ENCODE assay signal across 8 mouse cellular contexts in genomic region chr9:107769445-107770000, GRCm38 (mm10). TPM values are rescaled to one million over a fixed set of nuclear protein-coding genes. Genes with fewer than 3 reads are reported as not detected.
A peak's percentile ranks its signal among the peaks of the same experiment; 100 is the strongest.
DNase-seq lines count a peak whose midpoint lies in the region; ATAC-seq and TF ChIP-seq lines count a peak whose summit lies in the region.

No protein-coding gene starts in this region.

- in situ Hi-C loops in ES-E14 (cut with MboI; ENCODE audit: low sequenced_read_pairs in 2 of 2, unreplicated experiment in 2 of 2), result loop anchor here in 1 of 2 experiments (25.0 kb wide), 1 partner anchor 907 kb away; no protein-coding TSS in a partner anchor

- DNase-seq in heart, adult 8-10 months (ENCODE audit: low spot score), result no peak
- no peak for DNase-seq in ES-E14 (ENCODE audit: low read depth, low spot score)
- no peak for DNase-seq in spleen, postnatal 10 days (ENCODE audit: low spot score in 2 of 2)
- no peak for DNase-seq in thymus, postnatal 4 days

- no peak for ATAC-seq in heart, embryonic 11.5 days (replicated peaks; ENCODE audit: insufficient number of reproducible peaks, low FRiP score, low TSS enrichment)
- no peak for ATAC-seq in forebrain, embryonic 16.5 days
- no peak for ATAC-seq in megakaryocyte-erythroid progenitor cell, adult 5-6 weeks (replicated peaks; ENCODE audit: low FRiP score, low TSS enrichment, poor library complexity, severe bottlenecking)

- WGBS in heart, embryonic 11.5 days (ENCODE audit: insufficient replicate concordance), result 46% methylated on average over 4 of the region's 4 CpGs
- WGBS in forebrain, embryonic 16.5 days, result 7% methylated on average over 4 of the region's 4 CpGs
- WGBS in macrophage (ENCODE audit: missing documents), result 2% methylated on average over 4 of the region's 4 CpGs

- H3K4me2 ChIP-seq in heart, embryonic 11.5 days, result peak overlapping the region; percentile 71
- H3K4me2 ChIP-seq in forebrain, embryonic 16.5 days (ENCODE audit: low read length), result peak overlapping the region; percentile 75

- peak overlapping the region; percentile 99 for H3K9ac ChIP-seq in heart, embryonic 11.5 days (ENCODE audit: low read depth, low read length)
- H3K9ac ChIP-seq in ES-E14 (ENCODE audit: insufficient read depth, low read depth, low read length, poor library complexity, severe bottlenecking), result no peak overlapping the region
- peak overlapping the region; percentile 99 for H3K9ac ChIP-seq in forebrain, embryonic 16.5 days (replicated peaks; ENCODE audit: low read depth, low read length)

- no peak overlapping the region for H3K27ac ChIP-seq in heart, embryonic 11.5 days (ENCODE audit: low read depth, low read length)
- H3K27ac ChIP-seq in ES-E14 (ENCODE audit: insufficient read depth, low read depth, low read length, poor library complexity, severe bottlenecking) (no peak overlapping the region), macrophage (peak overlapping the region; percentile 96)
- H3K27ac ChIP-seq in forebrain, embryonic 16.5 days (ENCODE audit: low read length), result 0 out of 2 replicates have a peak overlapping the region, but pooled peaks have one; percentile 12

- H3K79me2 ChIP-seq in macrophage (ENCODE audit: inconsistent target), result peaks cover 63% of the 10 kb centered on the region

- H3K36me3 ChIP-seq in heart, embryonic 11.5 days (ENCODE audit: control insufficient read depth, insufficient read depth, low read length), result peaks cover 39% of the 10 kb centered on the region
- H3K36me3 ChIP-seq in ES-E14 (ENCODE audit: control insufficient read depth, insufficient read depth, low read length, poor library complexity, severe bottlenecking), result peaks cover 24% of the 10 kb centered on the region
- H3K36me3 ChIP-seq in forebrain, embryonic 16.5 days (ENCODE audit: control insufficient read depth, insufficient read depth), result peaks cover 40% of the 10 kb centered on the region
- H3K36me3 ChIP-seq in macrophage (ENCODE audit: inconsistent target), result peaks cover 55% of the 10 kb centered on the region

- no peaks in the 10 kb centered on the region for H3K9me3 ChIP-seq in heart, embryonic 11.5 days (replicated peaks; ENCODE audit: control insufficient read depth, low read length)
- no peaks in the 10 kb centered on the region for H3K9me3 ChIP-seq in ES-E14 (ENCODE audit: control insufficient read depth, insufficient read depth, low read depth, low read length)
- H3K9me3 ChIP-seq in forebrain, embryonic 16.5 days (ENCODE audit: control insufficient read depth, low read length), result no peaks in the 10 kb centered on the region

- H3K4me1 ChIP-seq in heart, embryonic 11.5 days (ENCODE audit: control insufficient read depth, insufficient read depth, low read length), result peaks cover 10% of the 10 kb centered on the region; the same call in 1 of the 2 replicates
- peaks cover 0 to 2% of the 10 kb centered on the region in 2 experiments; a peak in 3 of 4 replicates for H3K4me1 ChIP-seq in ES-E14 (ENCODE audit: control insufficient read depth in 2 of 2, insufficient read depth in 2 of 2, low read length in 2 of 2, poor library complexity in 1 of 2)
- peaks cover 18% of the 10 kb centered on the region for H3K4me1 ChIP-seq in forebrain, embryonic 16.5 days (replicated peaks; ENCODE audit: control insufficient read depth, insufficient read depth, low read length)

- H3K27me3 ChIP-seq in heart, embryonic 11.5 days (ENCODE audit: control insufficient read depth, insufficient read depth, low read length), result no peaks in the 10 kb centered on the region
- H3K27me3 ChIP-seq in forebrain, embryonic 16.5 days (replicated peaks; ENCODE audit: control insufficient read depth, insufficient read depth, low read length), result no peaks in the 10 kb centered on the region

- H3K4me3 ChIP-seq in heart, embryonic 11.5 days (ENCODE audit: low read depth, low read length), result peak overlapping the region; percentile 85
- H3K4me3 ChIP-seq in ES-E14 (ENCODE audit: insufficient read depth in 1 of 2, low read depth in 1 of 2, low read length in 2 of 2, poor library complexity in 1 of 2, severe bottlenecking in 1 of 2), result peak overlapping the region; percentile 84 to 93; a peak in 3 of 4 replicates
- peak overlapping the region; percentile 100 for H3K4me3 ChIP-seq in forebrain, embryonic 16.5 days (replicated peaks; ENCODE audit: low read length)
- H3K4me3 ChIP-seq in macrophage (ENCODE audit: inconsistent target), result peak overlapping the region; percentile 87

TF ChIP-seq in ES-E14, 5 proteins besides CTCF, POLR2A, EP300 and RAD21:
- TF ChIP-seq ZNF384 (IDR thresholded peaks at IDR 0.05; ENCODE audit: low read depth, low read length), result no peak
- no peak for TF ChIP-seq CHD2 (IDR thresholded peaks at IDR 0.05; ENCODE audit: low read depth, low read length)
- no peak for TF ChIP-seq MAFK (IDR thresholded peaks at IDR 0.05; ENCODE audit: insufficient read depth, low read depth, low read length)
- TF ChIP-seq ZC3H11A (IDR thresholded peaks at IDR 0.05; ENCODE audit: borderline replicate concordance, low read depth, low read length), result no peak
- no peak for TF ChIP-seq HCFC1 (IDR thresholded peaks at IDR 0.05; ENCODE audit: borderline replicate concordance, insufficient read depth, low read length)

RNA-seq across cellular contexts. Expression of gene Rbm5, which starts 1.3 kb away (rescaled TPM):
- polyA plus RNA-seq in heart, embryonic 11.5 days (2014; fragmentation: Nextera tagmentation; extraction: Ambion mirVana), result 113 and 135 TPM in 2 replicates
- total RNA-seq in heart, adult 8-10 months (2022), result 10 to 100 TPM; 34.0 to 45.4 (median 39.7) TPM
- total RNA-seq in ES-E14 (2012; rRNA removed), result 97.7 and 116 TPM in 2 replicates
- 294 and 303 TPM in 2 replicates for polyA plus RNA-seq in forebrain, embryonic 16.5 days (2015; fragmentation: Nextera tagmentation; extraction: Ambion mirVana)
- total RNA-seq in macrophage (2018; cell fraction: chromatin; rRNA removed), result 100 to 1,000 TPM; 444 to 782 (median 601) TPM
- 10 to 100 TPM; 37.5 to 67.0 (median 48.9) TPM for total RNA-seq in macrophage (2018; cell fraction: cytosol; rRNA removed)
- 100 to 1,000 TPM; 209 to 450 (median 311) TPM for total RNA-seq in macrophage (2018; cell fraction: nucleus; rRNA removed)
- 48.8 to 74.7 TPM (median 61.8 TPM) in 3 replicates for polyA plus RNA-seq in macrophage (2018)
- 172 and 186 TPM in 2 replicates for total RNA-seq in megakaryocyte-erythroid progenitor cell, adult 5-6 weeks (2014; fragmentation: Nextera tagmentation)
- 236 and 244 TPM in 2 replicates for total RNA-seq in megakaryocyte-erythroid progenitor cell, adult 5-6 weeks (2017)

RNA-seq across cellular contexts. Expression of gene Sema3f, which starts 59.2 kb away (rescaled TPM):
- 4.6 and 5.8 TPM in 2 replicates for polyA plus RNA-seq in heart, embryonic 11.5 days (2014; fragmentation: Nextera tagmentation; extraction: Ambion mirVana)
- total RNA-seq in heart, adult 8-10 months (2022), result 10 to 100 TPM; 11.9 to 16.5 (median 14.3) TPM
- total RNA-seq in ES-E14 (2012; rRNA removed), result 11.5 and 11.6 TPM in 2 replicates
- 11.0 and 14.9 TPM in 2 replicates for polyA plus RNA-seq in forebrain, embryonic 16.5 days (2015; fragmentation: Nextera tagmentation; extraction: Ambion mirVana)
- 10 to 100 TPM in 1 of 26 experiments, 1 to 10 TPM in 6, under 1 TPM in 5, not detected in 14; 0.20 to 10.5 (median 1.9) TPM for total RNA-seq in macrophage (2018; cell fraction: chromatin; rRNA removed)
- under 1 TPM in 12 of 26 experiments, not detected in 14; 0.06 to 0.38 (median 0.18) TPM for total RNA-seq in macrophage (2018; cell fraction: cytosol; rRNA removed)
- total RNA-seq in macrophage (2018; cell fraction: nucleus; rRNA removed), result 1 to 10 TPM in 5 of 26 experiments, under 1 TPM in 6, not detected in 15; 0.18 to 2.8 (median 0.89) TPM
- polyA plus RNA-seq in macrophage (2018), result 0.08 to 0.93 TPM in 2 of 3 replicates, not detected in the other
- total RNA-seq in megakaryocyte-erythroid progenitor cell, adult 5-6 weeks (2014; fragmentation: Nextera tagmentation), result 0.94 TPM in 1 of 2 replicates, not detected in the other
- total RNA-seq in megakaryocyte-erythroid progenitor cell, adult 5-6 weeks (2017), result not detected in 2 replicates

Comparison
In these comparisons a context has a peak if more than half of its experiments do, and no peak if none do; other contexts are left out.
1. H3K27ac ChIP-seq: peak in forebrain, embryonic 16.5 days (single experiment) and macrophage (single experiment); none in heart, embryonic 11.5 days (single experiment) and ES-E14 (single experiment).
2. Peak in every context shown above with its lines, with median percentiles within 50 percentile points of each other: H3K4me3 ChIP-seq.